Mouse (Mus musculus) kidney, adult 2 months (tissue): ENCODE results near the gene Cmtm7.

Experiments used
- CTCF ChIP-seq: fragments of 200-500 bp; conservative IDR thresholded peaks from 2 replicates; pipeline ENCODE4 v1.5.1; 2011; ENCODE audit warnings: low read depth, mild to moderate bottlenecking, control low read depth, low read length, moderate library complexity, mixed read lengths; ENCODE audit not compliant: insufficient read depth, insufficient read length
- POLR2A ChIP-seq: fragments of 200-500 bp; IDR thresholded peaks from one replicate; pipeline ENCODE4 v1.6.1; 2011; ENCODE audit warnings: low read depth, low read length, control low read depth

- peak; percentile 59 for TF ChIP-seq CTCF
- no peak for TF ChIP-seq POLR2A
Observed at GRCm38 (mm10) chr9:114763341-114763740, 18.3 kb downstream of the Cmtm7 start.
